Mouse (Mus musculus): Measurements from ENCODE around the gene Cdk2.

Gene Cdk2

DNA sequence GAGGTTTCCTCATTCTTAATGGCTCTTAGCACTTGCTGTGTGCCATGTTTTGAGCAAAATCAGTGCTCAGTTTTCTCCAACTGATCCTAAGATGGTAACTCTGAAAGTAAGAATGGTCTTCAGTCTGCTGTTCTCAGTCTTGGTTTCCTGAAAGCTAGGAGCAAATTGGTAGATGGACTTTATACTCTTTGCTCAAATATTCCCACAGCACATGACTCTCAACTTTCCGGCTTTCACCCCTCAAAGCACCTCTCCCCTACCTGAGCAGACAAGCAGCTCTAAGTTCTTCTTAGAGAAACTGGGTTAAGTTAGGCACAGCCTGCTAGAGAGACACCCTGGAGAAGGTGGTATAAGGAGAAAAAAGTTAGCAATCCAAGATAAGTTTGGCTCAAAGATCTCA, 48.1 kb downstream of the Cdk2 start:
- no peak for DNase-seq (ENCODE audit: low spot score in 2 of 2)

DNA sequence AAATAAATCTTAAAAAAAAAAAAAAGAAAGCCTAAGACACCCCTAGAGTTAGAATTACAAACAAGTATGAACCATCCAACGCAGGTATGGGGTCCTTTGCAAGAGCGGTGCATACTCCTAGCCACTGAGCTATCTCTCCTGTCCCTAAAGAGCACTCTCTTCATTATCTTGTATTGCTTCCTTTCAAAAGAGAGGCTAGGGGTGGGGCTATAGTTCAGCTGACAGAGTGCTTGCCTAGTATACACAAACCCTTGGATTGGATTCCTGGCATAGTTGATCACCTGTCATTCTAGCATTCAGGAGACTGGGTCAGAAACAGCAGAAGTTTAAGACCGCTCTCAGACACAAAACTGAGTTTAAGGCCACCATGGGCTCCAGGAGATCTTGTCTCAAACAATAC, 49.6 kb downstream of the Cdk2 start:
- DNase-seq (ENCODE audit: low spot score in 2 of 2): no peak

DNA sequence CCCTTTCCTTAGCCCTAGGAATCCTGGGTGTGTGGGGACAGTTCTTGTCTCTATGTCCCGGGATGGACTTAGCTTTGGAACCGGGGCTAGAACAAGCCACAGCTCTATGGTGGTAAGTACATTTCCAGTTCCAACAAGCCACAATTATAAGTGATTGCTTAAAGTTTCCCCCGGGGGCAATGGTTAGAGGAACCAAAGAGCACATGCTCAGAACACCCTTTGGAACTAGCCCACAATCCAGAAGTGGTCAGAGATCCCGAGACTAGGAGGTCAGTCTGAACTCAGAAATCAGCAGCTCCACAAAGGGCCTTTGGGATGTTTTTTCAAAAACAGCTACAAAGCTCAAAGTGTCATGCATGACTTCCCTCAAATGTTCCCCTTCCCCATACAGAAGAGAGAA, 51.0 kb downstream of the Cdk2 start:
- DNase-seq (ENCODE audit: low spot score in 2 of 2): no peak
